In genomic region chr7:90444206-90444605, GRCm38 (mm10) we compare ENCODE assay signal across 8 mouse cellular contexts. TPM values are rescaled to one million over a fixed set of nuclear protein-coding genes. Genes with fewer than 3 reads are reported as not detected.
DNase-seq lines count a peak whose midpoint lies in the region; ATAC-seq and TF ChIP-seq lines count a peak whose summit lies in the region.

No protein-coding gene starts in this region.

- peak overlapping the region; percentile 97 for H3K4me3 ChIP-seq in heart, embryonic 10.5 days
- H3K4me3 ChIP-seq in ES-E14 (ENCODE audit: insufficient read depth in 1 of 2, low read depth in 1 of 2, low read length in 2 of 2, poor library complexity in 1 of 2, severe bottlenecking in 1 of 2) = peak overlapping the region; percentile 93 to 96
- peak overlapping the region; percentile 99 for H3K4me3 ChIP-seq in forebrain, embryonic 11.5 days (ENCODE audit: low read depth, low read length)
- H3K4me3 ChIP-seq in limb, embryonic 12.5 days (replicated peaks) = peak overlapping the region; percentile 96
- H3K4me3 ChIP-seq in olfactory bulb, adult 2 months (ENCODE audit: insufficient read depth, low read depth, low read length) = peak overlapping the region; percentile 82

- TF ChIP-seq CTCF in olfactory bulb, adult 2 months (IDR thresholded peaks at IDR 0.05; ENCODE audit: insufficient read depth, low read depth, low read length) = no peak

- H3K36me3 ChIP-seq in heart, embryonic 10.5 days = peaks cover 17% of the 10 kb centered on the region
- peaks cover 4% of the 10 kb centered on the region for H3K36me3 ChIP-seq in ES-E14 (ENCODE audit: control insufficient read depth, insufficient read depth, low read length, poor library complexity, severe bottlenecking)
- no peaks in the 10 kb centered on the region; the same call in 1 of the 2 replicates for H3K36me3 ChIP-seq in forebrain, embryonic 11.5 days (ENCODE audit: control insufficient read depth, insufficient read depth, low read length)
- H3K36me3 ChIP-seq in limb, embryonic 12.5 days = peaks cover 14% of the 10 kb centered on the region

- H3K4me2 ChIP-seq in forebrain, embryonic 11.5 days (ENCODE audit: low read depth, low read length, severe bottlenecking) = peak overlapping the region; percentile 89
- H3K4me2 ChIP-seq in limb, embryonic 12.5 days = peak overlapping the region; percentile 95

- H3K9me3 ChIP-seq in heart, embryonic 10.5 days = no peaks in the 10 kb centered on the region
- H3K9me3 ChIP-seq in ES-E14 (ENCODE audit: control insufficient read depth, insufficient read depth, low read depth, low read length) = no peaks in the 10 kb centered on the region
- no peaks in the 10 kb centered on the region for H3K9me3 ChIP-seq in forebrain, embryonic 11.5 days (ENCODE audit: control insufficient read depth, low read length)
- no peaks in the 10 kb centered on the region for H3K9me3 ChIP-seq in limb, embryonic 12.5 days

- no peak for TF ChIP-seq POLR2A in olfactory bulb, adult 2 months (IDR thresholded peaks at IDR 0.05; ENCODE audit: insufficient read depth, low read depth, low read length)

- no peak for DNase-seq in heart, embryonic 10.5 days (ENCODE audit: low spot score)
- DNase-seq in heart, postnatal 14 days = no peak
- no peak for DNase-seq in ES-E14 (ENCODE audit: low read depth, low spot score)
- no peak for DNase-seq in forebrain, embryonic 11.5 days (ENCODE audit: low spot score)
- DNase-seq in urinary bladder, postnatal 14 days (ENCODE audit: low spot score) = no peak
- DNase-seq in retina, postnatal 1 day = no peak

- H3K27ac ChIP-seq in heart, embryonic 10.5 days = peak overlapping the region; percentile 100
- no peak overlapping the region for H3K27ac ChIP-seq in ES-E14 (ENCODE audit: insufficient read depth, low read depth, low read length, poor library complexity, severe bottlenecking)
- no peak overlapping the region for H3K27ac ChIP-seq in forebrain, embryonic 11.5 days (ENCODE audit: low read depth, low read length)
- H3K27ac ChIP-seq in limb, embryonic 12.5 days = peak overlapping the region; percentile 99; the same call in 1 of the 2 replicates
- H3K27ac ChIP-seq in olfactory bulb, adult 2 months (ENCODE audit: insufficient read depth, low read depth, low read length) = 0 out of 2 replicates have a peak overlapping the region, but pooled peaks have one; percentile 7

- no peaks in the 10 kb centered on the region for H3K27me3 ChIP-seq in heart, embryonic 10.5 days (ENCODE audit: insufficient read depth, poor library complexity, severe bottlenecking)
- no peaks in the 10 kb centered on the region for H3K27me3 ChIP-seq in forebrain, embryonic 11.5 days (ENCODE audit: control insufficient read depth, insufficient read depth, low read length)
- no peaks in the 10 kb centered on the region for H3K27me3 ChIP-seq in limb, embryonic 12.5 days

- H3K4me1 ChIP-seq in heart, embryonic 10.5 days = no peaks in the 10 kb centered on the region
- H3K4me1 ChIP-seq in ES-E14 (ENCODE audit: control insufficient read depth in 2 of 2, insufficient read depth in 2 of 2, low read length in 2 of 2, poor library complexity in 1 of 2) = peaks cover 0 to 5% of the 10 kb centered on the region in 2 experiments; a peak in 1 of 4 replicates
- H3K4me1 ChIP-seq in forebrain, embryonic 11.5 days (replicated peaks; ENCODE audit: control insufficient read depth, insufficient read depth, low read length) = no peaks in the 10 kb centered on the region
- 0 out of 2 replicates have a peak, but pooled peaks cover 3% of the 10 kb centered on the region for H3K4me1 ChIP-seq in limb, embryonic 12.5 days (replicated peaks)
- no peaks in the 10 kb centered on the region for H3K4me1 ChIP-seq in olfactory bulb, adult 2 months (ENCODE audit: control insufficient read depth, insufficient read depth, low read length)

- peak overlapping the region; percentile 8 for H3K9ac ChIP-seq in ES-E14 (ENCODE audit: insufficient read depth, low read depth, low read length, poor library complexity, severe bottlenecking)
- peak overlapping the region; percentile 96 for H3K9ac ChIP-seq in forebrain, embryonic 11.5 days (ENCODE audit: low read length)
- H3K9ac ChIP-seq in limb, embryonic 12.5 days (replicated peaks) = peak overlapping the region; percentile 99

- 1% methylated on average over 6 of the region's 6 CpGs for WGBS in heart, embryonic 10.5 days
- 0% methylated on average over 6 of the region's 6 CpGs for WGBS in forebrain, embryonic 11.5 days
- 0% methylated on average over 6 of the region's 6 CpGs for WGBS in limb, embryonic 12.5 days
- under 1% methylated on average over 6 of the region's 6 CpGs for WGBS in olfactory bulb, adult 2 months

- intact Hi-C loops in heart, postnatal 14 days (cut with DNase I) = loop anchor here (1.0 to 10.0 kb wide), 2 partner anchors 12 to 299 kb away; no protein-coding TSS in a partner anchor

- in situ Hi-C loops in ES-E14 (cut with MboI; ENCODE audit: low sequenced_read_pairs in 2 of 2, unreplicated experiment in 2 of 2) = loop anchor here in 1 of 2 experiments (25.0 kb wide), 1 partner anchor 482 kb away; no protein-coding TSS in a partner anchor

- ATAC-seq in forebrain, embryonic 11.5 days (replicated peaks; ENCODE audit: low FRiP score) = no peak
- ATAC-seq in limb, embryonic 12.5 days (ENCODE audit: insufficient number of reproducible peaks, insufficient read depth, low FRiP score, low TSS enrichment, low read depth) = no peak

TF ChIP-seq in ES-E14, 5 proteins besides CTCF, POLR2A, EP300 and RAD21:
- TF ChIP-seq HCFC1 (IDR thresholded peaks at IDR 0.05; ENCODE audit: borderline replicate concordance, insufficient read depth, low read length) (no peak), CHD2 (IDR thresholded peaks at IDR 0.05; ENCODE audit: low read depth, low read length) (no peak), ZNF384 (IDR thresholded peaks at IDR 0.05; ENCODE audit: low read depth, low read length) (no peak), MAFK (IDR thresholded peaks at IDR 0.05; ENCODE audit: insufficient read depth, low read depth, low read length) (no peak)

RNA-seq across cellular contexts. Expression of gene Crebzf, which starts 1.7 kb away (rescaled TPM):
- 16.2 and 24.9 TPM in 2 replicates for polyA plus RNA-seq in heart, embryonic 10.5 days (2016; fragmentation: Nextera tagmentation; extraction: Ambion mirVana)
- total RNA-seq in heart, postnatal 14 days (2021) = 10 to 100 TPM; 26.1 to 27.9 TPM
- 56.6 and 101 TPM in 2 replicates for total RNA-seq in ES-E14 (2012; rRNA removed)
- 43.5 and 47.2 TPM in 2 replicates for polyA plus RNA-seq in forebrain, embryonic 11.5 days (2014; fragmentation: Nextera tagmentation; extraction: Ambion mirVana)
- polyA plus RNA-seq in limb, embryonic 12.5 days (2016; fragmentation: Nextera tagmentation; extraction: Ambion mirVana) = 59.5 and 59.8 TPM in 2 replicates
- not detected in 2 replicates for polyA plus RNA-seq in olfactory bulb, adult 2 months (2012; ENCODE audit: insufficient read depth, insufficient read length, low replicate concordance, missing spikeins)

RNA-seq across cellular contexts. Expression of gene Tmem126a, which starts 12.8 kb away (rescaled TPM):
- polyA plus RNA-seq in heart, embryonic 10.5 days (2016; fragmentation: Nextera tagmentation; extraction: Ambion mirVana) = 125 and 132 TPM in 2 replicates
- 100 to 1,000 TPM in 1 of 2 experiments, 10 to 100 TPM in 1; 96.8 to 111 TPM for total RNA-seq in heart, postnatal 14 days (2021)
- 63.3 and 73.8 TPM in 2 replicates for total RNA-seq in ES-E14 (2012; rRNA removed)
- 111 and 121 TPM in 2 replicates for polyA plus RNA-seq in forebrain, embryonic 11.5 days (2014; fragmentation: Nextera tagmentation; extraction: Ambion mirVana)
- polyA plus RNA-seq in limb, embryonic 12.5 days (2016; fragmentation: Nextera tagmentation; extraction: Ambion mirVana) = 114 TPM in 2 replicates
- not detected in 2 replicates for polyA plus RNA-seq in olfactory bulb, adult 2 months (2012; ENCODE audit: insufficient read depth, insufficient read length, low replicate concordance, missing spikeins)

RNA-seq across cellular contexts. Expression of gene Ccdc89, which starts 17.8 kb away (rescaled TPM):
- 1.3 and 2.0 TPM in 2 replicates for polyA plus RNA-seq in heart, embryonic 10.5 days (2016; fragmentation: Nextera tagmentation; extraction: Ambion mirVana)
- under 1 TPM in 1 of 2 experiments, not detected in 1; 0.29 TPM for total RNA-seq in heart, postnatal 14 days (2021)
- 1.0 and 1.7 TPM in 2 replicates for total RNA-seq in ES-E14 (2012; rRNA removed)
- 2.4 and 3.2 TPM in 2 replicates for polyA plus RNA-seq in forebrain, embryonic 11.5 days (2014; fragmentation: Nextera tagmentation; extraction: Ambion mirVana)
- polyA plus RNA-seq in limb, embryonic 12.5 days (2016; fragmentation: Nextera tagmentation; extraction: Ambion mirVana) = 2.4 and 2.8 TPM in 2 replicates
- polyA plus RNA-seq in olfactory bulb, adult 2 months (2012; ENCODE audit: insufficient read depth, insufficient read length, low replicate concordance, missing spikeins) = not detected in 2 replicates

RNA-seq across cellular contexts. Expression of gene Tmem126b, which starts 31.6 kb away (rescaled TPM):
- polyA plus RNA-seq in heart, embryonic 10.5 days (2016; fragmentation: Nextera tagmentation; extraction: Ambion mirVana) = 29.5 and 33.6 TPM in 2 replicates
- 10 to 100 TPM; 22.1 to 22.7 TPM for total RNA-seq in heart, postnatal 14 days (2021)
- total RNA-seq in ES-E14 (2012; rRNA removed) = 12.8 and 15.3 TPM in 2 replicates
- 36.6 and 38.4 TPM in 2 replicates for polyA plus RNA-seq in forebrain, embryonic 11.5 days (2014; fragmentation: Nextera tagmentation; extraction: Ambion mirVana)
- 37.1 and 39.4 TPM in 2 replicates for polyA plus RNA-seq in limb, embryonic 12.5 days (2016; fragmentation: Nextera tagmentation; extraction: Ambion mirVana)
- not detected in 2 replicates for polyA plus RNA-seq in olfactory bulb, adult 2 months (2012; ENCODE audit: insufficient read depth, insufficient read length, low replicate concordance, missing spikeins)

RNA-seq across cellular contexts. Expression of gene Dlg2, which starts 32.3 kb away (rescaled TPM):
- polyA plus RNA-seq in heart, embryonic 10.5 days (2016; fragmentation: Nextera tagmentation; extraction: Ambion mirVana) = 3.8 and 4.1 TPM in 2 replicates
- 1 to 10 TPM; 1.9 to 2.9 TPM for total RNA-seq in heart, postnatal 14 days (2021)
- 0.13 and 0.21 TPM in 2 replicates for total RNA-seq in ES-E14 (2012; rRNA removed)
- polyA plus RNA-seq in forebrain, embryonic 11.5 days (2014; fragmentation: Nextera tagmentation; extraction: Ambion mirVana) = 3.0 TPM in 2 replicates
- polyA plus RNA-seq in limb, embryonic 12.5 days (2016; fragmentation: Nextera tagmentation; extraction: Ambion mirVana) = 2.3 and 2.7 TPM in 2 replicates
- polyA plus RNA-seq in olfactory bulb, adult 2 months (2012; ENCODE audit: insufficient read depth, insufficient read length, low replicate concordance, missing spikeins) = 391 TPM in 1 of 2 replicates, not detected in the other

Comparison
In these comparisons a context has a peak if more than half of its experiments do, and no peak if none do; other contexts are left out.
1. H3K27ac ChIP-seq: peak in heart, embryonic 10.5 days (single experiment), limb, embryonic 12.5 days (single experiment) and olfactory bulb, adult 2 months (single experiment); none in ES-E14 (single experiment) and forebrain, embryonic 11.5 days (single experiment).
2. H3K9ac ChIP-seq: peak in every context shown above with its lines; median percentile 99 in limb, embryonic 12.5 days; 96 in forebrain, embryonic 11.5 days; 8 in ES-E14.
3. Peak in every context shown above with its lines, with median percentiles within 50 percentile points of each other: H3K4me3 ChIP-seq.